Mouse (Mus musculus) forebrain, postnatal 0 days (tissue): Measurements from ENCODE around the gene Tsnax. TPM values are rescaled to one million over a fixed set of nuclear protein-coding genes. Genes with fewer than 3 reads are reported as not detected.

ENCODE experiments used
- ATAC-seq: fragments of 200-750 bp; cut with Nextera tagmentation; 2 replicates; pipeline ENCODE4 v1.8.0; 2017; ENCODE audit warnings: mild to moderate bottlenecking, moderate library complexity
- DNase-seq: peaks from one replicate; pipeline ENCODE4 v3.0.0-alpha.2; 2015
- H3K27ac ChIP-seq: fragments of 300-500 bp; sonication (generic); 2 replicates; pipeline ENCODE4 v1.5.1; 2014; ENCODE audit warnings: low read depth, mild to moderate bottlenecking, antibody characterized with exemption, low read length, moderate library complexity, mixed read lengths
- H3K27me3 ChIP-seq: fragments of 300-500 bp; sonication (generic); 2 replicates; pipeline ENCODE4 v1.6.1; 2014; ENCODE audit warnings: mild to moderate bottlenecking, low read length, mixed read lengths; ENCODE audit not compliant: insufficient read depth
- H3K36me3 ChIP-seq: fragments of 300-500 bp; sonication (generic); 2 replicates; pipeline ENCODE4 v1.6.1; 2014; ENCODE audit warnings: mild to moderate bottlenecking, moderate library complexity; ENCODE audit not compliant: insufficient read depth
- H3K4me1 ChIP-seq: fragments of 300-500 bp; sonication (generic); 2 replicates; pipeline ENCODE4 v1.6.1; 2014; ENCODE audit warnings: antibody characterized with exemption; ENCODE audit not compliant: insufficient read depth
- H3K4me2 ChIP-seq: fragments of 300-500 bp; sonication (generic); 2 replicates; pipeline ENCODE4 v1.6.1; 2014; ENCODE audit warnings: low read depth, mild to moderate bottlenecking, moderate library complexity
- H3K4me3 ChIP-seq: fragments of 300-500 bp; sonication (generic); 2 replicates; pipeline ENCODE4 v1.5.1; 2014; ENCODE audit warnings: low read depth, low read length, mixed read lengths
- H3K9ac ChIP-seq: fragments of 300-500 bp; sonication (generic); 2 replicates; pipeline ENCODE4 v1.6.1; 2014; ENCODE audit warnings: mild to moderate bottlenecking
- H3K9me3 ChIP-seq: fragments of 300-500 bp; sonication (generic); 2 replicates; pipeline ENCODE4 v1.6.1; 2016; ENCODE audit warnings: low read length
- CTCF ChIP-seq: sonication (generic); IDR thresholded peaks from 2 replicates; pipeline ENCODE4 v1.5.1; 2016; ENCODE audit warnings: antibody characterized with exemption, control low read depth, low read depth
- WGBS: fragments of 180-500 bp; shearing (Covaris S2); extraction: QIAGEN DNeasy Blood & Tissue Kit; methylation state at CpG from one replicate; pipeline ENCODE4 v1.1.7; 2014; 5-methylcytosine and 5-hydroxymethylcytosine counted together
- polyA plus RNA-seq: library from polyadenylated mRNA; unstranded; fragments of >200 nt; fragmentation: Nextera tagmentation; extraction: Ambion mirVana; gene quantifications from 2 replicates; pipeline ENCODE4 v1.2.1, GENCODE M21; 2015
- total RNA-seq: library from RNA; depleted of rRNA; stranded (reverse); fragments of >200 nt; gene quantifications from 2 replicates; pipeline ENCODE4 v1.2.3, GENCODE M21; 2014

The Tsnax gene
- total and polyA plus RNA-seq, 2 experiments from 2014 or later, result 111 to 146 TPM

GRCm38 (mm10) chr8:125041496-125041895 is 28.7 kb downstream of the Tsnax start:
- no peak overlapping the region for H3K27ac ChIP-seq
- DNase-seq, result no peak
- H3K36me3 ChIP-seq, result peaks cover 12% of the 10 kb centered on the region; the same call in 1 of the 2 replicates
- ATAC-seq, result no peak
- 72% methylated on average over 2 of the region's 2 CpGs for WGBS
- H3K4me3 ChIP-seq, result no peak overlapping the region
- no peak overlapping the region for H3K9ac ChIP-seq
- no peaks in the 10 kb centered on the region for H3K27me3 ChIP-seq
- no peak for TF ChIP-seq CTCF
- H3K4me2 ChIP-seq, result no peak overlapping the region
- H3K9me3 ChIP-seq, result no peaks in the 10 kb centered on the region
- H3K4me1 ChIP-seq, result no peaks in the 10 kb centered on the region

GRCm38 (mm10) chr8:125043394-125043793 is 30.6 kb downstream of the Tsnax start:
- H3K36me3 ChIP-seq, result peaks cover 7% of the 10 kb centered on the region; the same call in 1 of the 2 replicates
- H3K27me3 ChIP-seq, result no peaks in the 10 kb centered on the region
- no peak overlapping the region for H3K27ac ChIP-seq
- ATAC-seq (no peak), DNase-seq (no peak)
- no peaks in the 10 kb centered on the region for H3K4me1 ChIP-seq
- TF ChIP-seq CTCF, result no peak
- no peak overlapping the region for H3K4me3 ChIP-seq
- H3K9ac ChIP-seq, result no peak overlapping the region
- no peaks in the 10 kb centered on the region for H3K9me3 ChIP-seq
- no peak overlapping the region for H3K4me2 ChIP-seq
- 84% methylated on average over 7 of the region's 7 CpGs for WGBS

GRCm38 (mm10) chr8:125043935-125044334 is 31.1 kb downstream of the Tsnax start:
- ATAC-seq, result no peak

GRCm38 (mm10) chr8:125045760-125046159 is 33.0 kb downstream of the Tsnax start:
- 97% methylated on average over 1 of the region's 1 CpGs for WGBS
- no peak overlapping the region for H3K4me2 ChIP-seq

More at GRCm38 (mm10) chr8:125043935-125044334, 31.1 kb downstream of the Tsnax start:
- peaks cover 3% of the 10 kb centered on the region; the same call in 1 of the 2 replicates for H3K36me3 ChIP-seq
- H3K4me3 ChIP-seq, result no peak overlapping the region
- no peak overlapping the region for H3K4me2 ChIP-seq
- H3K4me1 ChIP-seq, result no peaks in the 10 kb centered on the region
- no peaks in the 10 kb centered on the region for H3K27me3 ChIP-seq
- no peak for DNase-seq
- 59% methylated on average over 9 of the region's 9 CpGs for WGBS
- no peak overlapping the region for H3K27ac ChIP-seq
- no peaks in the 10 kb centered on the region for H3K9me3 ChIP-seq
- no peak overlapping the region for H3K9ac ChIP-seq
- TF ChIP-seq CTCF, result no peak

GRCm38 (mm10) chr8:125049051-125049750 is 36.4 kb downstream of the Tsnax start:
- Histone ChIP-seq H3K27ac (no peak overlapping the region), H3K4me1 (no peaks in the 10 kb centered on the region), H3K4me2 (no peak overlapping the region), H3K27me3 (peaks cover 8% of the 10 kb centered on the region; the same call in 1 of the 2 replicates), H3K9ac (no peak overlapping the region), H3K36me3 (no peaks in the 10 kb centered on the region), H3K9me3 (no peaks in the 10 kb centered on the region), H3K4me3 (no peak overlapping the region)
- DNase-seq (no peak), ATAC-seq (no peak)
- TF ChIP-seq CTCF, result no peak
- WGBS, result 65% methylated on average over 5 of the region's 5 CpGs

More at GRCm38 (mm10) chr8:125045760-125046159, 33.0 kb downstream of the Tsnax start:
- Histone ChIP-seq H3K9ac (no peak overlapping the region), H3K4me3 (no peak overlapping the region), H3K27ac (no peak overlapping the region), H3K9me3 (no peaks in the 10 kb centered on the region), H3K4me1 (no peaks in the 10 kb centered on the region), H3K27me3 (no peaks in the 10 kb centered on the region), H3K36me3 (no peaks in the 10 kb centered on the region)
- TF ChIP-seq CTCF, result no peak
- ATAC-seq (no peak), DNase-seq (no peak)

GRCm38 (mm10) chr8:125049826-125050225 is 37.0 kb downstream of the Tsnax start:
- DNase-seq (no peak), ATAC-seq (no peak)
- no peak for TF ChIP-seq CTCF
- no peak overlapping the region for H3K9ac ChIP-seq
- H3K4me2 ChIP-seq, result no peak overlapping the region
- WGBS, result 85% methylated on average over 6 of the region's 6 CpGs
- no peaks in the 10 kb centered on the region for H3K36me3 ChIP-seq
- no peaks in the 10 kb centered on the region for H3K4me1 ChIP-seq
- H3K27me3 ChIP-seq, result peaks cover 12% of the 10 kb centered on the region; the same call in 1 of the 2 replicates
- no peaks in the 10 kb centered on the region for H3K9me3 ChIP-seq
- H3K27ac ChIP-seq, result no peak overlapping the region
- H3K4me3 ChIP-seq, result no peak overlapping the region

- peak; percentile 49; the same call in 1 of the 2 replicates for ATAC-seq
- Histone ChIP-seq H3K4me3 (no peak overlapping the region), H3K27ac (no peak overlapping the region), H3K4me1 (no peaks in the 10 kb centered on the region), H3K4me2 (no peak overlapping the region), H3K27me3 (peaks cover 22% of the 10 kb centered on the region), H3K36me3 (no peaks in the 10 kb centered on the region), H3K9me3 (no peaks in the 10 kb centered on the region), H3K9ac (no peak overlapping the region)
- 34% methylated on average over 2 of the region's 2 CpGs for WGBS
- peak; percentile 82 for TF ChIP-seq CTCF
- DNase-seq, result peak; percentile 78
Observed at GRCm38 (mm10) chr8:125052026-125052425, 39.2 kb downstream of the Tsnax start.
